Comparison of ENCODE assay signal across 20 mouse cellular contexts in the genomic region with DNA sequence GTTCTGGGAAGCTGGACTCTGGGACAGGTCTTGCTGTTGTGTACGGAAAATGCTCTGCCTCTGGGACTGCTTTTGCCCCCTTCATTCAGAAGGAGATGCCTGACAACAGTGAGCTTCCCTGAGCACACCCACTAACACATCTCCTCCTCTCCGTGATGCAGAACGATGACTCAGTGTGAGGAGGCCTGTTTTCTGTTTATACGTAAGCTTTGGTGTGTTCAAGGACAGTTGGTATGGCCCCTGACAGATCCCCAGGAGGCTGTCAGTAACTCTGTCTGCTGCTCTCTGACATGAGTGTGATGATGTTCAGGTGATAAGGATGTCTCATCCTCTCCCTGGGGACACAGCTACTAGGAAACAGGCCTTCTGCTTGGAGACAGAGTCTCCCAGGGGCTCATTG.
DNase-seq lines count a peak whose midpoint lies in the region; ATAC-seq lines count a peak whose summit lies in the region.
"Had no signal": no experiment of that assay in that cellular context is flagged by ENCODE, and none has a peak within 500 bp of the region (broad histone marks: within the 10 kb centered on the region; RNA-seq: fewer than 3 reads in every experiment).

No protein-coding gene starts in this region.

- H3K27me3 ChIP-seq in hindbrain, embryonic 13.5 days = no peaks in the 10 kb centered on the region
- no peaks in the 10 kb centered on the region for H3K27me3 ChIP-seq in hindbrain, embryonic 14.5 days (ENCODE audit: control insufficient read depth, insufficient read depth, low read length)
- H3K27me3 ChIP-seq: embryonic facial prominence, embryonic 15.5 days; heart, embryonic 12.5 days; limb, embryonic 12.5 days; liver, embryonic 13.5 days; lung, embryonic 15.5 days; neural tube, embryonic 12.5 days had no signal

- no peak for ATAC-seq in hindbrain, embryonic 13.5 days (ENCODE audit: low FRiP score)
- ATAC-seq in hindbrain, embryonic 14.5 days (ENCODE audit: low FRiP score) = no peak

- 70% methylated on average over 4 of the region's 4 CpGs for WGBS in hindbrain, embryonic 13.5 days
- WGBS in hindbrain, embryonic 14.5 days = 78% methylated on average over 4 of the region's 4 CpGs

- no peak overlapping the region for H3K4me2 ChIP-seq in hindbrain, embryonic 13.5 days
- no peak overlapping the region for H3K4me2 ChIP-seq in hindbrain, embryonic 14.5 days (replicated peaks)
- H3K4me2 ChIP-seq: embryonic facial prominence, embryonic 15.5 days; heart, embryonic 12.5 days; limb, embryonic 12.5 days; liver, embryonic 13.5 days; lung, embryonic 15.5 days; neural tube, embryonic 12.5 days had no signal

- no peak overlapping the region for H3K4me3 ChIP-seq in hindbrain, embryonic 13.5 days
- no peak overlapping the region for H3K4me3 ChIP-seq in hindbrain, embryonic 14.5 days (replicated peaks; ENCODE audit: low read length)
- H3K4me3 ChIP-seq: embryonic facial prominence, embryonic 15.5 days; heart, embryonic 12.5 days; limb, embryonic 12.5 days; liver, embryonic 13.5 days; lung, embryonic 15.5 days; midbrain, embryonic 10.5 days; neural tube, embryonic 12.5 days had no signal

- peaks cover 37% of the 10 kb centered on the region for H3K4me1 ChIP-seq in hindbrain, embryonic 13.5 days (replicated peaks)
- peaks cover 18% of the 10 kb centered on the region; the same call in 1 of the 2 replicates for H3K4me1 ChIP-seq in hindbrain, embryonic 14.5 days (replicated peaks; ENCODE audit: control insufficient read depth, insufficient read depth, low read length)
- H3K4me1 ChIP-seq: liver, embryonic 13.5 days; neural tube, embryonic 12.5 days had no signal

- peak; percentile 63 for DNase-seq in adrenal gland, adult 2 months
- no peak for DNase-seq in adrenal gland, postnatal 4 days (ENCODE audit: low spot score in 2 of 2)
- DNase-seq in hindbrain, embryonic 14.5 days (ENCODE audit: low spot score) = no peak
- peak; percentile 6 for DNase-seq in 3T3-L1 (ENCODE audit: low read depth, low spot score)
- DNase-seq in adrenal gland, postnatal 10 days = peak; percentile 41
- DNase-seq in lung, postnatal 36 days = no peak
- no peak for DNase-seq in cerebellum, postnatal 4 days (ENCODE audit: low spot score in 2 of 2)
- DNase-seq: cerebellum, adult 9-10 months; heart, postnatal 36 days; kidney, adult 8-10 months; kidney, postnatal 36 days; liver, embryonic 13.5 days had no signal

- no peak overlapping the region for H3K9ac ChIP-seq in hindbrain, embryonic 13.5 days
- H3K9ac ChIP-seq in hindbrain, embryonic 14.5 days = no peak overlapping the region
- H3K9ac ChIP-seq: embryonic facial prominence, embryonic 15.5 days; heart, embryonic 12.5 days; limb, embryonic 12.5 days; liver, embryonic 13.5 days; lung, embryonic 15.5 days; neural tube, embryonic 12.5 days had no signal

- no peaks in the 10 kb centered on the region for H3K36me3 ChIP-seq in hindbrain, embryonic 13.5 days
- no peaks in the 10 kb centered on the region for H3K36me3 ChIP-seq in hindbrain, embryonic 14.5 days (replicated peaks; ENCODE audit: control insufficient read depth, insufficient read depth)
- H3K36me3 ChIP-seq: embryonic facial prominence, embryonic 15.5 days; heart, embryonic 12.5 days; limb, embryonic 12.5 days; liver, embryonic 13.5 days; lung, embryonic 15.5 days; midbrain, embryonic 10.5 days; neural tube, embryonic 12.5 days had no signal

- peak overlapping the region; percentile 35; the same call in 1 of the 2 replicates for H3K27ac ChIP-seq in hindbrain, embryonic 13.5 days
- no peak overlapping the region for H3K27ac ChIP-seq in hindbrain, embryonic 14.5 days
- H3K27ac ChIP-seq: embryonic facial prominence, embryonic 15.5 days; limb, embryonic 12.5 days; liver, embryonic 13.5 days; lung, embryonic 15.5 days; macrophage; midbrain, embryonic 10.5 days; neural tube, embryonic 12.5 days had no signal

- no peaks in the 10 kb centered on the region for H3K9me3 ChIP-seq in hindbrain, embryonic 13.5 days
- H3K9me3 ChIP-seq in hindbrain, embryonic 14.5 days (ENCODE audit: control insufficient read depth, low read length) = no peaks in the 10 kb centered on the region
- H3K9me3 ChIP-seq: embryonic facial prominence, embryonic 15.5 days; heart, embryonic 12.5 days; limb, embryonic 12.5 days; liver, embryonic 13.5 days; lung, embryonic 15.5 days; midbrain, embryonic 10.5 days; neural tube, embryonic 12.5 days had no signal

Comparison
In these comparisons a context has a peak if more than half of its experiments do, and no peak if none do; other contexts are left out.
1. DNase-seq: peak in adrenal gland, adult 2 months (single experiment), 3T3-L1 (single experiment) and adrenal gland, postnatal 10 days (single experiment); none in adrenal gland, postnatal 4 days (0 of 2), hindbrain, embryonic 14.5 days (single experiment), lung, postnatal 36 days (single experiment) and cerebellum, postnatal 4 days (0 of 2).